Mouse (Mus musculus) intestine, embryonic 16.5 days (tissue): ENCODE results near the gene Zfp688. TPM values are rescaled to one million over a fixed set of nuclear protein-coding genes. Genes with fewer than 3 reads are reported as not detected.
"Not testable (repeated sequence)": the region's sequence is repeated elsewhere in the genome, so short reads cannot be mapped to it uniquely, and the experiment has no call there.

Experiments
- ATAC-seq: fragments of 200-750 bp; cut with Nextera tagmentation; 2 replicates; pipeline ENCODE4 v1.8.0; 2017; ENCODE audit warnings: moderate TSS enrichment, moderate library complexity
- H3K27ac ChIP-seq: fragments of 300-500 bp; sonication (generic); 2 replicates; pipeline ENCODE4 v1.5.1; 2014; ENCODE audit warnings: mild to moderate bottlenecking, low read length
- H3K27me3 ChIP-seq: fragments of 300-500 bp; sonication (generic); replicated peaks from 2 replicates; pipeline ENCODE4 v1.6.1; 2014; ENCODE audit warnings: low read length, control low read depth, mixed read lengths; ENCODE audit not compliant: control insufficient read depth, insufficient read depth
- H3K36me3 ChIP-seq: fragments of 300-500 bp; sonication (generic); 2 replicates; pipeline ENCODE4 v1.6.1; 2014; ENCODE audit warnings: low read length, control low read depth; ENCODE audit not compliant: control insufficient read depth, insufficient read depth
- H3K4me1 ChIP-seq: fragments of 300-500 bp; sonication (generic); 2 replicates; pipeline ENCODE4 v1.6.1; 2014; ENCODE audit warnings: low read length, control low read depth, mixed read lengths; ENCODE audit not compliant: control insufficient read depth, insufficient read depth
- H3K4me2 ChIP-seq: fragments of 300-500 bp; sonication (generic); 2 replicates; pipeline ENCODE4 v1.6.1; 2014; ENCODE audit warnings: low read depth, low read length, control low read depth
- H3K4me3 ChIP-seq: fragments of 300-500 bp; sonication (generic); 2 replicates; pipeline ENCODE4 v1.5.1; 2014; ENCODE audit warnings: mild to moderate bottlenecking, low read length
- H3K9ac ChIP-seq: fragments of 300-500 bp; sonication (generic); 2 replicates; pipeline ENCODE4 v1.6.1; 2014; ENCODE audit warnings: low read depth, low read length
- H3K9me3 ChIP-seq: fragments of 300-500 bp; sonication (generic); 2 replicates; pipeline ENCODE4 v1.6.1; 2016; ENCODE audit warnings: low read length, control low read depth; ENCODE audit not compliant: control insufficient read depth
- WGBS: fragments of 180-500 bp; shearing (Covaris S2); extraction: QIAGEN DNeasy Blood & Tissue Kit; methylation state at CpG from one replicate; pipeline ENCODE4 v1.1.7; 2014; 5-methylcytosine and 5-hydroxymethylcytosine counted together
- polyA plus RNA-seq: library from polyadenylated mRNA; unstranded; fragments of >200 nt; fragmentation: Nextera tagmentation; extraction: Ambion mirVana; gene quantifications from 2 replicates; pipeline ENCODE4 v1.2.1, GENCODE M21; 2015

Zfp688 gene
- polyA plus RNA-seq, 1 experiment from 2014 or later = 20.8 TPM

GRCm38 (mm10) chr7:127425911-127426310, 4.0 kb upstream of the Zfp688 start:
- H3K27me3 ChIP-seq = peaks cover 8% of the 10 kb centered on the region; the same call in 1 of the 2 replicates
- ATAC-seq = no peak
- H3K27ac ChIP-seq = no peak overlapping the region
- H3K9me3 ChIP-seq = no peaks in the 10 kb centered on the region
- H3K4me1 ChIP-seq = peaks cover 10% of the 10 kb centered on the region; the same call in 1 of the 2 replicates
- no peaks in the 10 kb centered on the region for H3K36me3 ChIP-seq
- 72% methylated on average over 2 of the region's 2 CpGs for WGBS
- no peak overlapping the region for H3K4me2 ChIP-seq
- H3K4me3 ChIP-seq = no peak overlapping the region
- H3K9ac ChIP-seq = no peak overlapping the region

DNA sequence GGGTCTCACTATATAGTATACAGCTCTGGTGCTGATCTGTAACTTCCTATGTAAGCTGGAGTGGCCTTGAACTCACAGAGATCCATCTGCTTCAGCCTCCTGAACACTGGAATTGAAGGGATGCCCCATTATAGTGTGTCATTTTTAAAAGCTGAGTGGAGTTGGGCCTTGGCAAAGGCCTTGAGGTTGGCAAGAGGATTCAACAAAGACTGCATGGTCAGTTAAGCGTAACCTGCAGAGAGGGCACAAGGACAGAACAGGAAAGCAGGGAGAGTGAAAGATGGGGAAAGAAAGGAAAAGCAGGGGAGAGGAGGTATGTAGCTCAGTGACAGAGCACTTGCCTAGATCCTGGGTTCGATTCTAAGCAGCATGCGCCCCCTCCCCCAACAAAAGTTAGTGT, 3.4 kb upstream of the Zfp688 start:
- Histone ChIP-seq H3K4me2 (no peak overlapping the region), H3K36me3 (no peaks in the 10 kb centered on the region), H3K27me3 (peaks cover 8% of the 10 kb centered on the region; the same call in 1 of the 2 replicates), H3K27ac (no peak overlapping the region), H3K9ac (no peak overlapping the region), H3K9me3 (no peaks in the 10 kb centered on the region), H3K4me3 (no peak overlapping the region), H3K4me1 (peaks cover 11% of the 10 kb centered on the region; the same call in 1 of the 2 replicates)
- 91% methylated on average over 3 of the region's 3 CpGs for WGBS
- no peak for ATAC-seq

DNA sequence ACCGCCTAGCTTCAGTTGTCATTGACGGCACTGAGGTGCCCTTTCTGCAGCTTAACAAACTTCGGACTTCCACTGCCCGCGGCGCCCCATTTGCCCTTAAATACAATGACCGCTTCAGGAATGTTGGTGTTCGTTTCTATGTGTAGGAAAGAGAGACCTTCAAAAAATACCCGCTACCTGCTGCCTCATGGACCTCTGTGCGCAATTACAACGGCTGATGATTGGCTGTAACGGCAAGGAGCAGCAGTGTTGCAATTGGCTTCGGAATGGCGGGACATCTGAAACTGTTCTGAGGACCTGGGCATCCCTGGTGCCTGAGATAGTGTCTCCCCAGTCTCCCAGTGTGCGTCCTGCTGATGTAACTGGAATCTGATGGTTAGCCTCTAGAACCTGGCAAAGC, 379 bp upstream of the Zfp688 start:
- peak overlapping the region; percentile 97 for H3K4me2 ChIP-seq
- peak overlapping the region; percentile 81 for H3K4me3 ChIP-seq
- H3K9ac ChIP-seq = peak overlapping the region; percentile 91; the same call in 1 of the 2 replicates
- peaks cover 11% of the 10 kb centered on the region; the same call in 1 of the 2 replicates for H3K4me1 ChIP-seq
- no peaks in the 10 kb centered on the region for H3K9me3 ChIP-seq
- no peaks in the 10 kb centered on the region for H3K36me3 ChIP-seq
- H3K27ac ChIP-seq = no peak overlapping the region
- peaks cover 8% of the 10 kb centered on the region; the same call in 1 of the 2 replicates for H3K27me3 ChIP-seq
- WGBS = 3% methylated on average over 15 of the region's 15 CpGs
- ATAC-seq = peak; percentile 25; the same call in 1 of the 2 replicates

DNA sequence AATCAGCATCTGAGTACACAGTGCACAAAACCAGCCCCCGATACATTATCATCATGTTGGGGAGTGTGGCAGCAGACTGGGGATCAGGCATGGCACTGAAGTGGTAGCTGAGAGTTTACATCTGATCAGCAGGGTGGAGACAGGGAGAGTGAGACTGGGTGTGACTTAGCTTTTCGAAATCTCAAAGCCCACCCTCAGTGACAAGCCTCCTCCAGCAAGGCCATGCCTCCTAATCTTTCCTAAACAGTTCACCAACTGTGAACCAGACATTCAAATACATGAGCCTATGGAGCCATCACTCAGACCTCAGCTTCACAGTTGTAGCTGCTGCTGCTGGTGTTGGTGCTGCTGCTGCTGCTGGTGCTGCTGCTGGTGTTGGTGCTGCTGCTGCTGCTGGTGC, 10.4 kb downstream of the Zfp688 start:
- Histone ChIP-seq H3K4me1 (no peaks in the 10 kb centered on the region), H3K9me3 (no peaks in the 10 kb centered on the region), H3K4me3 (no peak overlapping the region), H3K27ac (no peak overlapping the region), H3K36me3 (no peaks in the 10 kb centered on the region), H3K4me2 (no peak overlapping the region), H3K27me3 (no peaks in the 10 kb centered on the region), H3K9ac (no peak overlapping the region)
- WGBS = 75% methylated on average over 2 of the region's 2 CpGs
- ATAC-seq = no peak

GRCm38 (mm10) chr7:127406002-127406987, 15.6 kb downstream of the Zfp688 start, which contains the start of gene Zfp764:
Gene Zfp764, minus strand, starts transcription at chr7:127406822.
- Histone ChIP-seq H3K4me2 (peak within 1 kb of the TSS; percentile 93), H3K9ac (peak within 1 kb of the TSS; percentile 87), H3K27ac (peak within 1 kb of the TSS; percentile 81), H3K4me3 (peak within 1 kb of the TSS; percentile 65)
- H3K27me3 ChIP-seq, H3K9me3 ChIP-seq, H3K4me1 ChIP-seq, H3K36me3 ChIP-seq: not testable (repeated sequence)
- WGBS = 4% methylated on average over 39 of the region's 40 CpGs
- peak; percentile 89 for ATAC-seq

- not testable (repeated sequence) for H3K4me2 ChIP-seq, H3K4me3 ChIP-seq, H3K27ac ChIP-seq, H3K9ac ChIP-seq, ATAC-seq, H3K36me3 ChIP-seq, H3K9me3 ChIP-seq, H3K27me3 ChIP-seq, H3K4me1 ChIP-seq
- 95% methylated on average over 6 of the region's 6 CpGs for WGBS
Measured at GRCm38 (mm10) chr7:127404101-127404500, 17.8 kb downstream of the Zfp688 start.

GRCm38 (mm10) chr7:127402980-127403379, 18.9 kb downstream of the Zfp688 start:
- Histone ChIP-seq H3K9ac (no peak overlapping the region), H3K27me3 (no peaks in the 10 kb centered on the region), H3K4me2 (no peak overlapping the region), H3K9me3 (no peaks in the 10 kb centered on the region), H3K4me1 (no peaks in the 10 kb centered on the region), H3K36me3 (0 out of 2 replicates have a peak, but pooled peaks cover 7% of the 10 kb centered on the region), H3K27ac (no peak overlapping the region), H3K4me3 (no peak overlapping the region)
- no peak for ATAC-seq
- 47% methylated on average over 2 of the region's 2 CpGs for WGBS

DNA sequence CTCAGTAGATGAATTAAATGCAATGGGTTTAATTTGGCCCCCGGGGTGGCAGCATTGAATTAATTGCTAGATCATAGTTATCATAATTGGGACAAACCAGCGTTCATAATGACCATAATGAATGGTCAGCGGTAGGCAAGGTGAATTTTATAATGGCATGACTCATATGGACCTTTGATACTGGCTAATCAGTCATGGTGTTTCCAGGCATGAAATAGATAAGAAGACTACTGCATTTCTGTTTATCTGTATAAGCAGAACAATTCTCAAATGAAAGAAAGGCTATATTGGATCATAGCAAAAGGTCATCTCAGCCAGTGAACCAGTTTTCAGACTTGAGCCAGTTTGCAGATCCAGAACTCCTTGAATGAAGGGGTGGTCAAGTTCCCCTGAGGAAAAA, 21.5 kb downstream of the Zfp688 start:
- Histone ChIP-seq H3K27me3 (no peaks in the 10 kb centered on the region), H3K36me3 (0 out of 2 replicates have a peak, but pooled peaks cover 7% of the 10 kb centered on the region), H3K4me2 (no peak overlapping the region), H3K4me3 (no peak overlapping the region), H3K9ac (no peak overlapping the region), H3K9me3 (no peaks in the 10 kb centered on the region), H3K4me1 (no peaks in the 10 kb centered on the region), H3K27ac (no peak overlapping the region)
- ATAC-seq = peak; percentile 63; the same call in 1 of the 2 replicates
- WGBS = 55% methylated on average over 3 of the region's 3 CpGs

- H3K4me3 ChIP-seq = peak overlapping the region; percentile 75
- H3K27me3 ChIP-seq = no peaks in the 10 kb centered on the region
- H3K27ac ChIP-seq = peak overlapping the region; percentile 46
- peak overlapping the region; percentile 62 for H3K9ac ChIP-seq
- no peaks in the 10 kb centered on the region for H3K9me3 ChIP-seq
- peak; percentile 2; the same call in 1 of the 2 replicates for ATAC-seq
- H3K36me3 ChIP-seq = peaks cover 11% of the 10 kb centered on the region
- peaks cover 7% of the 10 kb centered on the region for H3K4me1 ChIP-seq
- peak overlapping the region; percentile 79 for H3K4me2 ChIP-seq
- 12% methylated on average over 7 of the region's 7 CpGs for WGBS
Measured at GRCm38 (mm10) chr7:127393944-127394333, 27.9 kb downstream of the Zfp688 start.
